Mouse (Mus musculus): ENCODE measurements around the gene Mbl1.

DNA sequence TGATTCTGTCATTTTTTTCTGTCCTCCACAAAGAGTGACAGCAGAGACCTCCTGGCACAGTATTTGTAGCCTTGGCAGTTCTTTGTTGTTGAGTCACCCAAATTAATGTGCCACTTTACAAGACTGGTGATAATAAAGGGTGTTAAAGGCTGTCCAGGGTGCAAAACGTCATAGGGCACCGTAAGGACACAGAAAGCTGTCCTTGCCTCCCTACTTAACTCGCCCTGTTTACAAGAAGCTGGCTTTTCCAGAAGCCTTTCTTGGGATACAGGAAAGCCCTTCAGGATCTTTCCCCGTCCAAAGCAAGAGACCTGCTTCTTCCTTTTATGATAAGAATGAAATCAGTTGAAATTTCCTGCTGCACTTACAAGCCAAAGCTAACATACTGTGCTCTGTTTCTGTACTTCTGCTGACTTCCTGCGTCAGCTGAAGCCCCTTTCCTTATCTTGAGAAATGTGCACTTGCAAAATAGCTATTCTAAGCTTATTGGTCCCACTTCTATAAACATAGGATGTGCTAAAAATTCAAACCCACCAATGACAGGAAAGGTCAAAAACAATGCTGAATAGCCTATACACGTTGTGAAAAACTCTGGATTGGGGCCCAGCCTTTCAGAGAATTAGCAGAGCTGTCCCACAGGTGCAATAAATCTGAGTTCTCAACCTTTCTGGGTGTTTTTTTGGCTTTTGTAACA lies 46.9 kb downstream of the Mbl1 start:
- TF ChIP-seq CTCF (IDR thresholded peaks at IDR 0.05; ENCODE audit: low read depth): no peak
- TF ChIP-seq EP300 (IDR thresholded peaks at IDR 0.05; ENCODE audit: low read depth): no peak
